Mouse (Mus musculus): ENCODE data around the gene Lrba. TPM values are rescaled to one million over a fixed set of nuclear protein-coding genes. Genes with fewer than 3 reads are reported as not detected.

Lrba gene
- polyA plus RNA-seq, 1 experiment from 2014 or later: 2.8 TPM

- no peak for ATAC-seq (ENCODE audit: low read depth)
- H3K36me3 ChIP-seq (ENCODE audit: control insufficient read depth, insufficient read depth): peaks cover 7% of the 10 kb centered on the region
- H3K4me1 ChIP-seq (ENCODE audit: control insufficient read depth, low read depth, low read length): no peaks in the 10 kb centered on the region
- no peak overlapping the region for H3K4me2 ChIP-seq (ENCODE audit: low read depth, low read length)
- H3K27ac ChIP-seq (ENCODE audit: low read length): no peak overlapping the region
- no peak overlapping the region for H3K4me3 ChIP-seq (ENCODE audit: low read depth, low read length)
- 51% methylated on average over 2 of the region's 2 CpGs for WGBS (ENCODE audit: insufficient replicate concordance)
- no peaks in the 10 kb centered on the region; the same call in 1 of the 2 replicates for H3K9me3 ChIP-seq (replicated peaks; ENCODE audit: control insufficient read depth, low read length)
- no peak overlapping the region for H3K9ac ChIP-seq (ENCODE audit: low read depth, low read length)
- no peaks in the 10 kb centered on the region for H3K27me3 ChIP-seq (ENCODE audit: control insufficient read depth, insufficient read depth, low read depth, low read length)
Measured at GRCm38 (mm10) chr3:86308833-86309232, 84.4 kb downstream of the Lrba start.

- Histone ChIP-seq H3K9me3 (replicated peaks; ENCODE audit: control insufficient read depth, low read length) (no peaks in the 10 kb centered on the region; the same call in 1 of the 2 replicates), H3K4me2 (ENCODE audit: low read depth, low read length) (no peak overlapping the region), H3K27me3 (ENCODE audit: control insufficient read depth, insufficient read depth, low read depth, low read length) (no peaks in the 10 kb centered on the region), H3K9ac (ENCODE audit: low read depth, low read length) (no peak overlapping the region), H3K4me1 (ENCODE audit: control insufficient read depth, low read depth, low read length) (no peaks in the 10 kb centered on the region), H3K36me3 (ENCODE audit: control insufficient read depth, insufficient read depth) (no peaks in the 10 kb centered on the region), H3K4me3 (ENCODE audit: low read depth, low read length) (no peak overlapping the region), H3K27ac (ENCODE audit: low read length) (no peak overlapping the region)
- 79% methylated on average over 5 of the region's 5 CpGs for WGBS (ENCODE audit: insufficient replicate concordance)
- ATAC-seq (ENCODE audit: low read depth): no peak
Measured at GRCm38 (mm10) chr3:86310216-86310615, 85.7 kb downstream of the Lrba start.

- H3K27ac ChIP-seq (ENCODE audit: low read length): no peak overlapping the region
- no peaks in the 10 kb centered on the region for H3K4me1 ChIP-seq (ENCODE audit: control insufficient read depth, low read depth, low read length)
- WGBS (ENCODE audit: insufficient replicate concordance): 54% methylated on average over 1 of the region's 1 CpGs
- no peaks in the 10 kb centered on the region for H3K36me3 ChIP-seq (ENCODE audit: control insufficient read depth, insufficient read depth)
- H3K4me3 ChIP-seq (ENCODE audit: low read depth, low read length): no peak overlapping the region
- no peaks in the 10 kb centered on the region; the same call in 1 of the 2 replicates for H3K9me3 ChIP-seq (replicated peaks; ENCODE audit: control insufficient read depth, low read length)
- no peak overlapping the region for H3K9ac ChIP-seq (ENCODE audit: low read depth, low read length)
- H3K4me2 ChIP-seq (ENCODE audit: low read depth, low read length): no peak overlapping the region
- no peak for ATAC-seq (ENCODE audit: low read depth)
- H3K27me3 ChIP-seq (ENCODE audit: control insufficient read depth, insufficient read depth, low read depth, low read length): no peaks in the 10 kb centered on the region
Measured at GRCm38 (mm10) chr3:86311406-86311805, 86.9 kb downstream of the Lrba start.

- WGBS (ENCODE audit: insufficient replicate concordance): 48% methylated on average over 5 of the region's 5 CpGs
- no peaks in the 10 kb centered on the region for H3K27me3 ChIP-seq (ENCODE audit: control insufficient read depth, insufficient read depth, low read depth, low read length)
- no peak for ATAC-seq (ENCODE audit: low read depth)
Measured at GRCm38 (mm10) chr3:86317636-86318035, 93.2 kb downstream of the Lrba start.

GRCm38 (mm10) chr3:86328531-86328930 lies 104.1 kb downstream of the Lrba start:
- Histone ChIP-seq H3K36me3 (ENCODE audit: control insufficient read depth, insufficient read depth) (no peaks in the 10 kb centered on the region; the same call in 1 of the 2 replicates), H3K27me3 (ENCODE audit: control insufficient read depth, insufficient read depth, low read depth, low read length) (no peaks in the 10 kb centered on the region), H3K27ac (ENCODE audit: low read length) (no peak overlapping the region), H3K4me1 (ENCODE audit: control insufficient read depth, low read depth, low read length) (no peaks in the 10 kb centered on the region), H3K9me3 (replicated peaks; ENCODE audit: control insufficient read depth, low read length) (no peaks in the 10 kb centered on the region), H3K9ac (ENCODE audit: low read depth, low read length) (no peak overlapping the region), H3K4me2 (ENCODE audit: low read depth, low read length) (no peak overlapping the region), H3K4me3 (ENCODE audit: low read depth, low read length) (no peak overlapping the region)
- WGBS (ENCODE audit: insufficient replicate concordance): 35% methylated on average over 1 of the region's 1 CpGs
- ATAC-seq (ENCODE audit: low read depth): no peak

More at GRCm38 (mm10) chr3:86317636-86318035, 93.2 kb downstream of the Lrba start:
- no peak overlapping the region for H3K9ac ChIP-seq (ENCODE audit: low read depth, low read length)
- no peaks in the 10 kb centered on the region for H3K9me3 ChIP-seq (replicated peaks; ENCODE audit: control insufficient read depth, low read length)
- H3K27ac ChIP-seq (ENCODE audit: low read length): no peak overlapping the region
- H3K36me3 ChIP-seq (ENCODE audit: control insufficient read depth, insufficient read depth): no peaks in the 10 kb centered on the region
- H3K4me3 ChIP-seq (ENCODE audit: low read depth, low read length): no peak overlapping the region
- no peak overlapping the region for H3K4me2 ChIP-seq (ENCODE audit: low read depth, low read length)
- H3K4me1 ChIP-seq (ENCODE audit: control insufficient read depth, low read depth, low read length): no peaks in the 10 kb centered on the region

- Histone ChIP-seq H3K4me2 (ENCODE audit: low read depth, low read length) (no peak overlapping the region), H3K27ac (ENCODE audit: low read length) (no peak overlapping the region), H3K36me3 (ENCODE audit: control insufficient read depth, insufficient read depth) (0 out of 2 replicates have a peak, but pooled peaks cover 3% of the 10 kb centered on the region), H3K9ac (ENCODE audit: low read depth, low read length) (no peak overlapping the region), H3K27me3 (ENCODE audit: control insufficient read depth, insufficient read depth, low read depth, low read length) (no peaks in the 10 kb centered on the region), H3K9me3 (replicated peaks; ENCODE audit: control insufficient read depth, low read length) (no peaks in the 10 kb centered on the region), H3K4me1 (ENCODE audit: control insufficient read depth, low read depth, low read length) (no peaks in the 10 kb centered on the region), H3K4me3 (ENCODE audit: low read depth, low read length) (no peak overlapping the region)
- WGBS (ENCODE audit: insufficient replicate concordance): 51% methylated on average over 5 of the region's 5 CpGs
- no peak for ATAC-seq (ENCODE audit: low read depth)
Measured at GRCm38 (mm10) chr3:86343261-86343660, 118.8 kb downstream of the Lrba start.

- Histone ChIP-seq H3K4me3 (ENCODE audit: low read depth, low read length) (no peak overlapping the region), H3K36me3 (ENCODE audit: control insufficient read depth, insufficient read depth) (no peaks in the 10 kb centered on the region), H3K4me2 (ENCODE audit: low read depth, low read length) (no peak overlapping the region), H3K27me3 (ENCODE audit: control insufficient read depth, insufficient read depth, low read depth, low read length) (no peaks in the 10 kb centered on the region), H3K27ac (ENCODE audit: low read length) (no peak overlapping the region), H3K4me1 (ENCODE audit: control insufficient read depth, low read depth, low read length) (no peaks in the 10 kb centered on the region), H3K9me3 (replicated peaks; ENCODE audit: control insufficient read depth, low read length) (no peaks in the 10 kb centered on the region), H3K9ac (ENCODE audit: low read depth, low read length) (no peak overlapping the region)
- no peak for ATAC-seq (ENCODE audit: low read depth)
- 65% methylated on average over 5 of the region's 5 CpGs for WGBS (ENCODE audit: insufficient replicate concordance)
Measured at GRCm38 (mm10) chr3:86362486-86362885, 138.0 kb downstream of the Lrba start.

- Histone ChIP-seq H3K9ac (ENCODE audit: low read depth, low read length) (no peak overlapping the region), H3K36me3 (ENCODE audit: control insufficient read depth, insufficient read depth) (no peaks in the 10 kb centered on the region; the same call in 1 of the 2 replicates), H3K4me1 (ENCODE audit: control insufficient read depth, low read depth, low read length) (no peaks in the 10 kb centered on the region), H3K4me3 (ENCODE audit: low read depth, low read length) (no peak overlapping the region), H3K27ac (ENCODE audit: low read length) (no peak overlapping the region), H3K4me2 (ENCODE audit: low read depth, low read length) (no peak overlapping the region), H3K27me3 (ENCODE audit: control insufficient read depth, insufficient read depth, low read depth, low read length) (no peaks in the 10 kb centered on the region), H3K9me3 (replicated peaks; ENCODE audit: control insufficient read depth, low read length) (no peaks in the 10 kb centered on the region)
- no peak for ATAC-seq (ENCODE audit: low read depth)
- WGBS (ENCODE audit: insufficient replicate concordance): 63% methylated on average over 2 of the region's 2 CpGs
Measured at GRCm38 (mm10) chr3:86371466-86371865, 147.0 kb downstream of the Lrba start.

- Histone ChIP-seq H3K4me2 (ENCODE audit: low read depth, low read length) (no peak overlapping the region), H3K4me1 (ENCODE audit: control insufficient read depth, low read depth, low read length) (no peaks in the 10 kb centered on the region), H3K9ac (ENCODE audit: low read depth, low read length) (no peak overlapping the region), H3K9me3 (replicated peaks; ENCODE audit: control insufficient read depth, low read length) (no peaks in the 10 kb centered on the region), H3K36me3 (ENCODE audit: control insufficient read depth, insufficient read depth) (no peaks in the 10 kb centered on the region), H3K27ac (ENCODE audit: low read length) (no peak overlapping the region), H3K27me3 (ENCODE audit: control insufficient read depth, insufficient read depth, low read depth, low read length) (no peaks in the 10 kb centered on the region), H3K4me3 (ENCODE audit: low read depth, low read length) (no peak overlapping the region)
- ATAC-seq (ENCODE audit: low read depth): no peak
- WGBS (ENCODE audit: insufficient replicate concordance): 71% methylated on average over 2 of the region's 2 CpGs
Measured at GRCm38 (mm10) chr3:86375276-86375675, 150.8 kb downstream of the Lrba start.

All from liver, embryonic 16.5 days (tissue).